Mouse (Mus musculus) c-Kit-positive CD71-positive TER-119-negative erythroid progenitor cells, embryonic 14.5 days (primary cell): ENCODE results near the gene Dcun1d2.
"Not testable (repeated sequence)": the region's sequence is repeated elsewhere in the genome, so short reads cannot be mapped to it uniquely, and the experiment has no call there.

Experiments used
- DNase-seq: peaks from one replicate; pipeline ENCODE4 v3.0.0-alpha.2; 2013; ENCODE audit warnings: low read depth

Gene Dcun1d2

DNA sequence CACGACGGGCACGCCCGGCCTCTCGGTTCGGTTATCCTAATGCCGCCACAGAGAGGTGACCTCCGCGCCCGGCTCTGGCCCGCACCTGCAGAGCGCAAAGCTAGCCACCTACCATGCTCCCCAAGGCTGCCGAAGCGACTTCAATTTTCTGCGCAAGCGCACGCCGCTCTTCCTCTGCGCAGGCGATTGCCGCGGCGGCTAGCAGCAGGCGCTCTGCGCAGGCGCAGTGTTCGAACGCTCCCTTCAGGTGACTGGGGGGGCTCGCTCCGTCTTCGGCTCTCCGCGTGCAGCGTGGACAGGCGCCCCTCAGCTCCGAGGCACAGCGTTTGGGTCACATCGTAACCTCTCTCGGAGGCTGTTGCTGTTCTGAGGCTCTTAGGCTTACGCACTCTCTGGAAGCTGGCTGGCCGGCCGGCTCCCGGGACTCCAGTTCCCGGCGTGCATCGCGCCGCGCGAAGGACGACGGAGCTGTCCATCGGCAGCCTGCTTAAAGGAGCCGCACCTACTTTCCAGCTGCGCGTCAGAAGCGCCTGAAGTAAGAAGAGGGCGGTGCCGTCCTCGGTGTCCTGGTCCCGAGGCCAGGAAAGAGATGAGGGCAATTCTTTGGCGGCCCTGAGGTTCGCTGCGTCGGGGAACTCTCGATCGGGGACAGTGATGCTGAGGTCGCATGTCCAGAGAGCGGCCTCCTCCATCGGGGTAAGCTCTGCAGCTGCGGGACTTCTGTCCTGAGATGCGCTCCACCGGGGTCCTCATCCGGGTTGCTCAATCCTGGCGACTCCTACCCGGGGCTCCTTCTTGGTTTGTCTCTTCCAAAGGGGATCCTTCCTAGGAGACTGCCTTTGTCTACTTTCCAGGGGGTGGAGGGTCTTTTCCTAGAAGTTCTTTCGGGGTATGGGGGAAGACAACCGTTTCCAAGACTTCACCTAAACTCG lies at the start of gene Dcun1d2, which contains the start of gene Tmco3:
Dcun1d2 (minus strand) TSS at position 440 of the 932 bp plus-strand sequence.
Tmco3 (plus strand) TSS at position 499 of the 932 bp plus-strand sequence.
- peak; percentile 91 for DNase-seq

DNA sequence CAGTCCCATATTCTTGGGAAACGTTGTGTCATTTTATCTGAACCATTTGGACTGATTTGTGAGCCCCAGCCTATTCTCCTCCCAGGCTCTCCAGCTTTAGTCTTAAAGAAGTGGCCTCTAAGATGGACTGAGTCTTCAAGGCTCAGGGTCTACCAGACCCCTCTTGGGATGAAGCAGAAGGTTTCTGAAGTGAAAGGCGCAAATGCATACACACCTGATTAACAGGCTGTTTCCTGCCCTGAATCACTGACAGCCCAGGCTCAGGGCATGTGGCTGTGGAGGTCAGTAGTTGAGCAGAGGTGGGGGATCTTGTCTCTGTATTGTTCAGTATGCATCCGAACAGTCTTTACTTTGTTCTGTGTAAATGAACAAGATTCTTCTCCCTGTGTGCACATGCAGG lies 49.7 kb upstream of the Dcun1d2 start:
- DNase-seq, result no peak

DNA sequence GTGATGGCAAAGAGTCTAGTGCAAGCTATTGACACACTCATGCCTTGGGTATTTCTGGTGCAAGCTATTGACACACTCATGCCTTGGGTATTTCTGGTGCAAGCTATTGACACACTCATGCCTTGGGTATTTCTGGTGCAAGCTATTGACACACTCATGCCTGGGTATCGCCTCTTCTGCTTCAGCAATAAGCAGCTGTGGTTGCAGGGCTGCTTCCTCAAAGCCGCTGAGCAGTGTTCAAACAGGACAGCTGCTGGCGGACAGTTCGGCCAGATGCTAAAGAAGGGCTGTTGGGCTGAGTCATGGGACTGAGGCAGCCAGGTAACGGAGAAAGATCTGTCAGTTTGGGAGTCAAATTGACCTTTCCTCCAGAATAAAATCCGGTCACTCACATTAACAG lies 49.3 kb upstream of the Dcun1d2 start:
- not testable (repeated sequence) for DNase-seq

DNA sequence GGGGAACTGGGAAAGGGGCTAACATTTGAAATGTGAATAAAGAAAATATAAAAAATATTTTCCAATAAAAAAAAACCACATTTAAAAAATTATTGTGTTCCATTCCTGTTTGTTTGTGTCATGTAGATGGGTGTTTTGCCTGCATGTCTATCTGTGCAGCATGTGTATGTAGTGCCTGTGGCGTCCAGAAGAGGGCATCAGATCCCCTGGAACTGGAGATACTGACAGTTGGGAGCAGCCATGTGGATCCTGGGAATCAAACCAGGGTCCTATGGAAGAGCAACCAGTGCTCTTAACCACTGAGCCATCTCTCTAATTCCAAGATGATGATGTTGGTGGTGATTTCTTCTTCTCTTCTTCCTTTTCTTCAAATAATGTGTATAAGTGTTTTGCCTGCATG lies 46.7 kb upstream of the Dcun1d2 start:
- DNase-seq, result no peak

DNA sequence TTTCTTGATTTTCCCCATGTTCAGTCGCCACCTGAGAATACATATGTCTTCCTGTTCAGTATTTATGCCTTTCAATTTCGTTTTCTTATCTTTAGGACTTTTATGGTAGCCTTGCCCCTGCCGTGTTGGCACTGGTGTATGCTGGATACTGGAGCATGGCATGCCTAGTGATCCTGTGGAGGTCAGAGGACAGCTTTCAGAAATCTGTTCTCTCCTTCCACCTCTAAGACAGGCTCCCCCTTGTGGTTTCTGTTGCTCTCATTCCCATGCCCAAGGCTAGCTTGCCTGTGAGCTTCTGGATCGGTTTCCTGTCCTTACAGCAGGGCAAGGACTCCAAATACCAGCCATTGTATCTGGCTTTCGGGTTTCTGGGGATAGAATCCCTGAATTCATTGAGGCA lies 38.7 kb upstream of the Dcun1d2 start:
- DNase-seq, result no peak

DNA sequence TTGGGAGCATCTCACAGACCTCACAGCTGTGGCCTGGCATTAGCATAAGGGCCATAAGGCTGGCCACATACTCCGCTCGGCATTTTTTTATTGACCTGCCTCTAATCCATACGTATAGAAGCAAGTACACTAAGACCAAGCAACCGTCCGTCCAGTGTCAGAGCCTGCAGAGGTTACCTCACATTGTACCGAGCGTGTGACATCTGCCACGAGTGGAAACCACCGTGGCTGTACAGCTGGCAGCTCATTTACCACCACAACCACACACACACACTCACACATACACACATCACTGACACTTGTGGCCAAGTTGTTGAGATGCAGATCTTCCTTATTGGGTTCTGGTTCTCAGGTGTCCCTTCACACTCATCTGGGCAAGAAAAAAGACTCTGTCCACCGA lies 28.7 kb upstream of the Dcun1d2 start:
- DNase-seq, result no peak

DNA sequence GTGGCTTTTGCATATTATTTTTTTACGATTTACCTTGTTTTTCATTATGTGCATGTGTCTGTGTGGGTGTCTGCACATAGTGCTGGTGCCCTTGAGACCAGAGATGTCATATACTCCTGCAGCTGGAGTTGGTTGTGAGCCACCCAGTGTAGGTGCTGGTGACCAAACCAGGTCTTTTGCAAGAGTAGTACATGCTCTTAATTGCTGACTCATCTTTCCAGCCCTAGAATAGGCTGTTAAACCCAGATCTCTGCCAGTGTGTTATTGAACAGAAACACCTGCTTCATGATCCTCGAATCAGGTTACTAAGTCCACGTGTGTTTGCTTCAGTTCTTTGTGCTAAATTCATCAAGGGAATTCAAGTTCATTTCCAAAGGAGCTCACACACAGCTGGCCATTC lies 27.0 kb upstream of the Dcun1d2 start:
- DNase-seq, result no peak

DNA sequence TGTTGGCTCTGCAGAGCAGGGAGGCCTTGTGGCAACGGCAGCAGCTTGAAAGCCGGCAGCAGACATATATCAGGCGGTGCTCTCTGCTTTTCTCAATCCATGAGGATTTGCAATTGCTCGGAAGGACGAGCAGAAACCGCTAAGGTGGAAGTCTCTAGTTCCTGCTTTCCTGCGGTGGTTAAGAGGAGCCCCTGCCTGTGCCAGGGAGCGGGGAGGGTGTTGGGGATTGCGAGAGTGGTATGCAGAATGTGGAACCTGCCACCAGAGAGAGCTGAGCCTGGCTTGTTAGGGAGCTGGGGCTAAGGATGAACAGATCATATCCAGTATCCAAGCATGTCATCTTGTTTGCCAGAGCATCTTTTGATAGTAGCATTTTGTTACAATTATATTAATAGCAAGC lies 19.0 kb upstream of the Dcun1d2 start:
- DNase-seq, result no peak

DNA sequence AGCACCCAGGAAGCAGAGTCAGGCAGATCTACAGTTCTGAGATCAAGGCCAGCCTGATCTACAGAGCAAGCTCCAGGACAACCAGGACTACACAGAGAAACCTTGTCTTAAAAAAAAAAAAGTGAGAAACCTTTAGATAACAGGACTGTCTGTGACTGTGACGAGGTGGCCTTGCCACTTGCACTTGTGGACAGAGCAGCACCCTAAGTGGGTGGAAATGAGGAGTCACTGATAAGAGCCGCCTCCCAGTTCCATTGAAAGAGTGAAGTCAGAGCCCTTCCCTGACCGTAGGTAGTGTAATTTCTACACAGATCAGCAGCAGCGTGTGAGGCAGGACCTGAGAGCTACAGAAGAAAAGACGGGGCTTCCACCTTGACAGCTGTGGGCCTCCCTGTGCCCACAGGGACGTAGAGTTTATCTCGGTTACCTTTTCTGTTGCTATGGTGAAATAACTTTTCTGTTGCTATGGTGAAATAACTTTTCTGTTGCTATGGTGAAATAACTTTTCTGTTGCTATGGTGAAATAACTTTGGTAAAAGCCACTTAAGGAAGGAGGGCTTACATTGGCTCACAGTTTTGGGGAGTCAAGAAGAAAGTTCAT lies 18.5 kb upstream of the Dcun1d2 start:
- peak; percentile 31 for DNase-seq

DNA sequence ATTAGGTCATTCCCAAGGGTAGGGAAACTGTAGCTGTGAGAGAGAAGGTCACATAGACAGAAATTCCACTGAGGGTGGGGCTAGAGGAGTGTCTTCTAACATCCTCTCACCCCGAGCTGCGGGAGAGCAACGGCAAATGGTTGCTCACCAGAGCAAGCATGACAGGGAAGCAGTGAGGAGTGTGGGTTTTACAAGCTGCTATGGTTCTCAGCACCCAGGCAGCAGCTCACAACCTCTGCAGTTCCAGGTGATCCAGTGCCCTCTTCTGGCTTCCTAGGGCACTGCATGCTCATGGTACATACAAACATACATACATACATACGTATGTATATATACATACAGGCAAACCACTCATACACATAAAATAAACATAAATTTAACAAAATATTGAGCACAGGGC lies 18.0 kb upstream of the Dcun1d2 start:
- no peak for DNase-seq

DNA sequence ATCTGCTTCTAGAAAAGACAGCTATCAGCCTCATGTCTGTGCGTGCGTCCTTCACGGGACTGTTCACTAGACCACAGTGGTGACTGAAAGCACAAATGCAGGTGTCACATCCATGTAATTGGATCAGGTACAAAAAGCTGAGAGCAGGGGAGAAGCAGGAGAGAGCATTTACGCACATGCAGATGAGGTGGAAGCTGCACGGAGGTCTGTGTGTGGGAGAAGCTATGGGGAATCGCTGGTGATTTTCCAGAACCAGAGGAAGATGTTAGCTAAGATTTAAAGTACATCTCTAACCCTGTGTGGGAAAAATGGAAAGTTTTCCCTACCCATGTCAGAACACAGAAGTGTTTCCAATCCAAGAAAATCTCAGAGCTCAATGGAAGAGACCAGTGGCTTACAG lies 17.5 kb upstream of the Dcun1d2 start:
- DNase-seq, result no peak

DNA sequence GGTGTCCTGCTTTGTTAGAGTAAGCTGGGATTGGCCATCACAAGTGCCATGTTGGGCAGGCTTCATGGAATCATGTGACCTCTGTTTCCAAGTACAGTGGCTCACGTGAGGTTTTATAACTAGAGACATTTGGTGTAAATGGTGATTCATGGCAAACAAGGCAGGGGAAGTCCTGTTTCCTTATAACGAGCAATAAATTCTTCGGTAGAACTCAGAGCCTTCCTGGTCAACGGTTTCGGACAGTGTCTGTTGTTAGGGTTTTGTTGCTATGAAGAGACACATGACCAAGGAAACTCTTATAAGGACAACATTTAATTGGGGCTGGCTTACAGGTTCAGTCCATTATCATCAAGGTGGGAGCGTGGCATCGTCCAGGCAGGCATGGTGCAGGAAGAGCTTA lies 13.1 kb upstream of the Dcun1d2 start:
- DNase-seq, result no peak

DNA sequence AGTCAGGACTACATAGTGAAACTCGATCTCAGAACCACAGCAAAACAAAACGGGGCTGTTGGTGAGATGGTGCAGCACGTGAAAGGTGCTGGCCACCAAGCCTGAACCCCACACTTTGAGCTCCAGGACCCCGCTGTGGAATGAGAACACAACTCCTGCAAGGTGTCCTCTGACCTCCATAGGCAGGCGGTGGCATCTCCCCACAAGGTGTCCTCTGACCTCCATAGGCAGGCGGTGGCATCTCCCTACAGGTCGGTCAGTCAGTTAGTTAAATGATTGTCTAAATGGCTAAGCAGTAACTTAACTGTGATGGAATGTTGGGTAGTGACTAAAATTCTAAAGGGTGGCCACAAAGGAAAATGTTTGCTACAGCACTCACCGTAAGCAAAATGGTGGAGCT lies 11.6 kb upstream of the Dcun1d2 start:
- no peak for DNase-seq

DNA sequence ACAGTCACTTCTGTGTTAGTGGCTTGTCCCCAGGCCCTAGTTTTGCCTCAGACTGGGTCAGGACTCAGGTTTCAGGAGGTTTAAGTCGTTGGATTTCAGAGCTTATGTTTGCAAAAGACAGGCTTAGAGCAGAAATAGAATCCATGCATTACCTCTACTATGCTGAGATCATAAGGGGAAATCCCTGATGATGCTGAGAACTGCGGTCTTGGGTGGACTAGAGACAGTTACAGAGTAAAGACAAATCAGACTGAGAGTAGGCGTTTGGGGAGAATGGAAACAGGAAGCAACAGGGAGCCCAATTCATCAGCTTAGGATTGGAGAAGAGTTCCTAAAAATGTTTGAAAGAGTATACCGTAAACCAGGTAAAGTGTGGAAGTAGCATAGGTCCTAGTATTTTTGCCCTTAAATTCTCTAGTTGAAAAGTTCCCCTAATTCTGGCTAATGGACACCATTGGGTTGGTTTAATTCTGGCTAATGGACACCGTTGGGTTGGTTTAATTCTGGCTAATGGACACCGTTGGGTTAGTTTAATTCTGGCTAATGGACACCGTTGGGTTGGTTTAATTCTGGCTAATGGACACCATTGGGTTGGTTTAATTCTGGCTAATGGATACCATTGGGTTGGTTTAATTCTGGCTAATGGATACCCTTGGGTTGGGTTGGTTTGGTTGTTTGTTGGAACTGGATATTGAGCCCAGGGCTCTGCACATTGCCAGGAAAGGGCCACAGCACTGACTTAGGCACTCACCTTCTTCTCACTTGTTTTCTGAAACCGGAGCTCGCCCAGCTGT lies 5.9 kb upstream of the Dcun1d2 start:
- no peak for DNase-seq

DNA sequence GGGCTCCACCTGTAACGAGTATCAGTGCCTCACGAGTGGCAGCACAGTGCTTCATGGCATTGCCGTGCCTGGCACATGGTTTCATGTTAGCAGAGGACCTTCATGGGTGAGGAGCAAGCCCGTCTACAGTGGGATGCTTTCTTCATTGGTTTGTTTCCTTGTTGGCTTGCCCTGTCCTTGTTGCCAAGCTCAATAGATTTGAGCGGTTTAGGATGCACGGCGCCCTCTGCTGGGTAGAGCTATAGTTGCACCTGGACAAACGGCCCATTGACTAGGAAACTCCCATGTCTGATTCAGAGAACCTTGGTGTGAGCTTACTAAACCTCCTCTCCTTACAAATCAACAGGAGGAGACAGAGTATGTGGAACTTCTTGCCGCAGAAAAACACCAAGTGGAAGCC lies 4.4 kb upstream of the Dcun1d2 start:
- DNase-seq, result peak; percentile 71

DNA sequence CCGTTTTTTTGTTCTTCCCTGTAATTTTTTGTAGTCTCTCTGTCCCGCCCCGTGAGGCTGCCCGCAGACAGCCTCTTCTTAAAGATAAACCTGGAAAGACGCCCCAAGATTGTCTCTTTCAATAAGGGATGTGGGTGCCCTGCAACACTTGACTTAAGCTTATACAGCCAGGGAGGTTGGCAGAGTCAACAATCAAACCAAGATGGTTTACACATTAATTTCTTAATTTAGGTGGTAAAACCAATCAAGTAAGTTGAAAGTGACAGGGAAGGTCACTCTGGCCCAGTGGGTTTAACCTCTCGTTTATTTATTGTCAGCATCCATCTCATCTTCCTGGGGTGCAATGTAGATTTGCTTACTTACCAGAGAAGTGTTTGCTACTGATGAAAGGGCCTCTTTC lies 715 bp upstream of the Dcun1d2 start:
- no peak for DNase-seq

DNA sequence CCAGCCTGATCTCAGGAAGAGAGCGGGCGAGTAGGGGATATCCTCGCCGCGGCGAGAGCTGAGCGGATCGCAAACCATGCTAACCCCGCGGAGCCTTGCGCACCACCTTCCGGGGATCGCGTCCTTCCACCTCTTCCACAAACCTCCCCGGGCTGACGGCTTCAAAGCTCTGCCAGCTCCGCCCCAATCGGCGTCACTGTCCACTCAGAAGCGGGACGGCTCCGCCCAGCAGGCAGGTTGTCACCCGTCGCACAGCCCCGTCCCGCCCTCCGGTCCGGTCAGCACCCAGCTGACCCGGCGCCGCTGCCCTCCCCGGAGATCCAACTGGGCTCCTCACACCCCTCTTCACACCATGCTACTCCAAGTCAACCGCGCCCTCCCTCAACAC lies 633 bp downstream of the Dcun1d2 start:
- peak; percentile 85 for DNase-seq

DNA sequence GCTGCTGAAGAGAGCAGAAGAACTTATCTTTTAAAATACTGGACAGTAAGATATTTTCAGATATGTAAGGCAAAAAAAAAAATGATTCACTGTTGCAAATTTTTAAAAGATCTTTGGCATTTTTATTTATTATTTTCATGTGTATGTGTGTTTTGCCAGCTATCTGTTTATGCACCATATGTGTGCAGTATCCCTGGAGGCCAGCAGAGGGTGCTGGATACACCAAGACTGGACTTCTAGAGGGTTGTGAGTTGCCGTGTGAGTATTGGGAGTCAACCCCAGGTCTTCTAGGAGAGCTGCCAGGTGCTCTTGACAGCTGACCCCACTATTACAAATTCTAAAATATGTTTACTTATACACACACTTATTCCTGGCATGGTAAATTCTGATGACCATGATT lies 4.7 kb downstream of the Dcun1d2 start:
- DNase-seq, result no peak

DNA sequence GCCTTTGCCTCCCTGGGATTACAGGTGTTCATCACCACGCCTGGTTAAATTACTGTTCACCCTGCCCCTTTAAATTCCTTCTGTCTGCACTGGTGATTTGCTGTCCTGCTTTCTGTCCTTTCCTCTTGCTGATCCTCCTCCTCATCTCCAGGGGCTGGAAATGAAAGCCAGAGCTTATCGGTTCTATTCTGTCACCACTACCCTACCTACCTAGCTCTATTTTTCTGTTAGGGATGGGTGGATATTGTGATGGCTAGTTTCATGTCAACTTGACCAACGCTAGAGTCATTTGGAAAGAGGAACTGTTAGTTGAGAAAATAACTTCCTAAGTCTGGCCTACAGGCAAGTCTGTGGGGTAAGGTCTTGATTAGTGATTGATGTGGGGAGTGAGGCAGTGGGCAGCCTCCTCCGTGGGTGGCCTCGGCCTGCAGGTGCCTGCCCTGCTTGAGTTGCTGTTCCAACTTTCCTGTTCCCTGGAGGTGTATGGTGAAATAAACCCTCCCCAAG lies 10.9 kb downstream of the Dcun1d2 start:
- no peak for DNase-seq

DNA sequence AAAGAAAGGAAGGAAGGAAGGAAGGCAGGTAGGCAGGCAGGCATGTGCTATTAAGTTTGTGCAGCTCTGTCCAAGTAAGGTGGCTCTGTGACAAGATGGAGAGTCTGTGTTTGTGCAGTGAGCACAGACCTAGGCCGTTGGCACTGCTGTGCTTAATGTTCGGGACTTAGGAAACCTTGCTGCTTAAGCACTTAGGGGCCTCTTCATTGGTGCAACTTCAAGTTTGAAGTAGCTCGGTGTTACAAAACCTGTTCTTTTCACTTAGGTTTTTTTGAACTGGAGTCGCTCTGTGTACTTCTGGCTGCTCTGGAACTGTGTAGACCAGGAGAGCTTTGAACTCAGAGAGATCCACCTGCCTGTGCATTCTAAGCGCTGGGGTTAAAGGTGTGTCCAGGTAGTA lies 15.1 kb downstream of the Dcun1d2 start:
- no peak for DNase-seq

DNA sequence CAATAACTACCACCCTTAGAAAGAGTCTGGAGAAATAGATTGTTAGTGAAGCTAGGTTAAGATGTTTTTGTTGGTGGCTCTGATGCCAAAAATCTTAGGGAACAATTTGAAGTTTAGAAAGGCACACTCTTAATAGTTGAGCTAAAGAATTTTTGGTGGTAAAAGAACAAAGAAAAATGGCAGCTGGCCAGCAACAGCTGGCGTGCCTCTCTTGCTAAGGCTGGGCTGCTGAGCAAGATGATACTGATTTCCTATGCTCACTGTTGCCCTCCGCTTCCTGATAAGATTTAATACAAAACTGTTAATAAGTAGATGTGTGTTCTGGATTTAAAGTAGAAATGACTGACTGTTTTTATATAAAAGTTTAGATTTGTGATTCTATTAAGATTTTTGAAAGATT lies 20.4 kb downstream of the Dcun1d2 start:
- DNase-seq, result no peak

DNA sequence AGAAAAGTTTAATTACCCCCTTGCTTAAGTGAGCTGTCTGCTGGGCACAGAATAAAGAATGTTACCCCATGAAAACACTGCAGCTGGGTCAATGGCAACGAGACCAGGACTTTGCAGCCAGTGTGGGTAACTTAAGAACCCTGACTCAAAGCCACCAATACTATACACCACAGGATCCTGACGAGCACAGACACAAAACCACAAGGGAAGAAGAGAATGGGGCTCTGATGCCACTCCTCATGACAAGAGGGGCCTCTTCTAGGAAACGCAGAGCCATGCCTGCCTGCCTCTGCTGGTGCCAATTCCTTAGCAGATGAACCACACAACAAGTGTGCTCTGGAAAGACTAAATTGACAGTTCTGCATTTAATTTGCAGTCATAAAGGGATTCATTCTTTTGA lies 24.6 kb downstream of the Dcun1d2 start:
- DNase-seq, result peak; percentile 22

DNA sequence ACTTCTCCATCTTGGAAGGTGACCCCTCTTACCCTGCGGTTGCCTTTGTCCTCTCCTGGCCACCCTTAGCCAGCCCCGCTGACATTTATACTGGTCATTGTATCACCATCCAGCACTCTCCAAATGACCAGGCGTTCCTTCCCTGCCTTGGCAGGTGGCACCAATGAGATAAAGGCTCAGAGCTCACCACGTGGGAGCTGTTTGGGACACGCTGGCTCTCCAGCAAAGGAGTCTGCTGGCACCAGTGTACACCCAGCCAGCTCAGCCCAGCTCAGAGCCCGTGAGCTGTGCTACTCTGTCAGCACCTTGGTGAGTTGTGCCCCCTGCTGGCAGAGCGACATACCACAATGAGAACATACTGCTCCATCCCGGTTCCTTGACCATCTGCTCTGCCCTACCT lies 33.9 kb downstream of the Dcun1d2 start, which contains the start of gene Adprhl1:
Adprhl1 (minus strand) TSS at position 144 of the 400 bp plus-strand sequence.
- peak; percentile 41 for DNase-seq
